Mouse (Mus musculus) hindbrain, embryonic 12.5 days (tissue): Measurements from ENCODE around the gene Ski. TPM values are rescaled to one million over a fixed set of nuclear protein-coding genes. Genes with fewer than 3 reads are reported as not detected.

Experiments
- ATAC-seq: fragments of 200-750 bp; cut with Nextera tagmentation; 2 replicates; pipeline ENCODE4 v1.8.0; 2017; ENCODE audit warnings: moderate TSS enrichment; ENCODE audit not compliant: low FRiP score
- H3K27ac ChIP-seq: fragments of 300-500 bp; sonication (generic); 2 replicates; pipeline ENCODE4 v1.5.1; 2016; ENCODE audit warnings: mild to moderate bottlenecking
- H3K27me3 ChIP-seq: fragments of 300-500 bp; sonication (generic); 2 replicates; pipeline ENCODE4 v1.6.1; 2016; ENCODE audit warnings: mild to moderate bottlenecking
- H3K36me3 ChIP-seq: fragments of 300-500 bp; sonication (generic); 2 replicates; pipeline ENCODE4 v1.6.1; 2016; ENCODE audit warnings: mild to moderate bottlenecking
- H3K4me1 ChIP-seq: fragments of 300-500 bp; sonication (generic); 2 replicates; pipeline ENCODE4 v1.6.1; 2016
- H3K4me2 ChIP-seq: fragments of 300-500 bp; sonication (generic); replicated peaks from 2 replicates; pipeline ENCODE4 v1.6.1; 2016; ENCODE audit warnings: mild to moderate bottlenecking
- H3K4me3 ChIP-seq: fragments of 300-500 bp; sonication (generic); 2 replicates; pipeline ENCODE4 v1.5.1; 2016; ENCODE audit warnings: mild to moderate bottlenecking
- H3K9ac ChIP-seq: fragments of 300-500 bp; sonication (generic); 2 replicates; pipeline ENCODE4 v1.6.1; 2016; ENCODE audit warnings: mild to moderate bottlenecking, moderate library complexity
- H3K9me3 ChIP-seq: fragments of 300-500 bp; sonication (generic); replicated peaks from 2 replicates; pipeline ENCODE4 v1.6.1; 2016; ENCODE audit warnings: mild to moderate bottlenecking
- WGBS: fragments of 180-500 bp; shearing (Covaris S2); methylation state at CpG from one replicate; pipeline ENCODE4 v1.1.7; 2016; 5-methylcytosine and 5-hydroxymethylcytosine counted together
- polyA plus RNA-seq: library from polyadenylated mRNA; unstranded; fragments of >200 nt; fragmentation: Nextera tagmentation; extraction: Ambion mirVana; gene quantifications from 2 replicates; pipeline ENCODE4 v1.2.1, GENCODE M21; 2016

The Ski gene
- polyA plus RNA-seq, 1 experiment from 2014 or later, result 13.5 TPM

DNA sequence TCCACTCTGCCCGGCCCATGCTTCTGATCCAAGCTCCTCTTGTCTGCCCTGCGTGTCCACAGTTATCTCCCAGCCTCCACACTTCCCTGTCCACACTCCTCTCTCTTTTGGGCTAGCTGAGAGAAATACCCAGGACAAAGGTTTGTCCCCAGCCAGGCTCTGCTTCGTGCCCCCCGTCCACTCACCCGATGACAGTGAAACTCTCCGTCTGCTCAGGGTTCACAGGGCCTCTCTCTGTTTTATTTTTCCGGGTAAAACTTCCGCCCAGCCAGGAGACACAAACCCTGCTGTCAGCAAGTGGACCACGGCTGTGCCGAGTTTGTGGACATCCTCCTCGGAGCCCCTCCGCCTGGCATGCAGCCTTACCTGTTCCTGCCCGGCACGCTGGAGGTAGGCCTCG is 94.0 kb downstream of the Ski start:
- no peak for ATAC-seq
- 84% methylated on average over 15 of the region's 15 CpGs for WGBS
- Histone ChIP-seq H3K9me3 (no peaks in the 10 kb centered on the region), H3K4me1 (peaks cover 37% of the 10 kb centered on the region), H3K4me2 (no peak overlapping the region), H3K4me3 (no peak overlapping the region), H3K27me3 (no peaks in the 10 kb centered on the region), H3K9ac (no peak overlapping the region), H3K27ac (no peak overlapping the region), H3K36me3 (no peaks in the 10 kb centered on the region)

DNA sequence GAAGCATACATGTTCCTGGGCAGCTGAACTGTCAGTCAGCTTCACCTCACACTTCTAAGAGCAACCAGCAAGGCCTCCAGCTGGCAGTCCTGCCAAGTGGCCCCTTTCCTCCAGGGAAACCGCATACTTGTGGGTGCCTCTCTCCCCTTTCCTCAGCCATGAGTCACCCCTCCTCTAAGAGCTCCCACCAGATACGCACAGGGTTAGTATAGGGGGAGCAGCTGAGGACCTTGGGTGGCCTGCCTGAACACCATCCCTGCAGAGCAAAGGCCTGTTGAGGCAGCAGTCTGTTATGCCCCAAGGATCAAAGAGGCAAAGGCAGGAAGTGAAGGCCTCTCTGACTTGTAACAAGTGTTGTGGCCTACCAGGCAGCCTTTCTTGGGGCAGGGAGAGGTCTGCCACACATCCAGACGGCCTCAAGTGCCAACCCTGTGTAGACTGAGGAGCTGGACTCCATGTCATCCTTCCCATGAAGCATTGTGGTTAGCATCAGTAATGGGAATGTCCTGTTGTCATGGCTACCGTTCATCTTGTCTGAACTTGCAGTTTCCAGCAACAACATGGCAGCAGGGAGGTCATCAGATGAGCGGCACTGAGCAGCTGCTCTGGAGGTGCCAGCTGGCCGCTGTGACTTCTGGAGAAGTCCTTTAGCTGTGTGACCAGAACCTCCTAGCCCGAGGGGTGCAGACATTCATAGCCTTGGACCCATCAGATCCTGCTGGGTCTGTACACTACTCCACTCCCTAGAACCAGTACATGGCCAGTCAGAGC is 95.6 kb downstream of the Ski start:
- no peak overlapping the region for H3K9ac ChIP-seq
- H3K27me3 ChIP-seq, result no peaks in the 10 kb centered on the region
- H3K27ac ChIP-seq, result no peak overlapping the region
- 65% methylated on average over 7 of the region's 7 CpGs for WGBS
- no peak overlapping the region for H3K4me3 ChIP-seq
- H3K4me2 ChIP-seq, result no peak overlapping the region
- ATAC-seq, result no peak
- H3K9me3 ChIP-seq, result no peaks in the 10 kb centered on the region
- peaks cover 46% of the 10 kb centered on the region for H3K4me1 ChIP-seq
- no peaks in the 10 kb centered on the region for H3K36me3 ChIP-seq

DNA sequence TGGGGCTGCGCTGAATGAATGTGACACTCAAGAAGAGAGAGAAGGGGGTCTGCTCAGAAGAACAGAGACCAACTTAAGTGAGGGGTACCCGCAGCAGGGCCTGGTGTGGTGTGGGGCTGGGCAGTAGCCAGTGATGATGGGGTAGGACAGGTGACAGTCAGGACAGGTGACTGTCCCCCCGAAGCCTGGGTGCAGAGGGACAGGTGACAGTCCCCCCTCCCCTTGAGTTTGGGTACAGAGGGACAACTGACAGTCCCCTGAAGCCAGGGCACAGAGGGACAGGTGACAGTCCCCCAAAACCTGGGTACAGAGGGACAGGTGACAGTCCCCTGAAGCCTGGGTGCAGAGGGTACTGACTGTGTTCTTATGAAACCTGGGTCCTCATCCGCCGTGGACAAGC is 96.2 kb downstream of the Ski start:
- no peak overlapping the region for H3K27ac ChIP-seq
- ATAC-seq, result no peak
- H3K27me3 ChIP-seq, result no peaks in the 10 kb centered on the region
- no peaks in the 10 kb centered on the region for H3K36me3 ChIP-seq
- 87% methylated on average over 5 of the region's 5 CpGs for WGBS
- H3K4me3 ChIP-seq, result no peak overlapping the region
- no peak overlapping the region for H3K9ac ChIP-seq
- H3K9me3 ChIP-seq, result no peaks in the 10 kb centered on the region
- peaks cover 47% of the 10 kb centered on the region for H3K4me1 ChIP-seq
- H3K4me2 ChIP-seq, result no peak overlapping the region

DNA sequence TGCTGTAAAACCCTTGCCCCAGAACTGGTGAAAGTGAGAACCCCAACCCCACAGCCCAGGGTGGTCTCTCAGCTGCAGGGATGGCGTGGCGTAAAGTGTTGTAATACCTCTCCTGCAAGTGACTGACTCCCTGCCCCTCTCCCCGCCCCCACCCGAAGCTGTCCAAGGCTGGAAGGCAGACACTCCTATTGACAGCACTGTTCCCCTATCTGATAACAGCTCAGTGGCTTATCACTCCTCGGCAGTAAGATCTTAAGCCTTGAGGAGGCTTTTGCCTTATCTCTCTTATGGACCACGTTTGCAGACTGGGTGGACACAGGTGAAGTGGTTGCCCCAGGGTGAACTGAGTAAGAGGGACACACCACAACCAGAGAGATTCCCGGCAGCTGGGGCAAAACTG is 97.1 kb downstream of the Ski start:
- no peaks in the 10 kb centered on the region for H3K36me3 ChIP-seq
- no peak overlapping the region for H3K4me2 ChIP-seq
- H3K4me1 ChIP-seq, result peaks cover 48% of the 10 kb centered on the region
- ATAC-seq, result no peak
- no peaks in the 10 kb centered on the region for H3K27me3 ChIP-seq
- H3K9ac ChIP-seq, result no peak overlapping the region
- H3K27ac ChIP-seq, result no peak overlapping the region
- H3K4me3 ChIP-seq, result no peak overlapping the region
- WGBS, result 62% methylated on average over 7 of the region's 7 CpGs
- H3K9me3 ChIP-seq, result no peaks in the 10 kb centered on the region

DNA sequence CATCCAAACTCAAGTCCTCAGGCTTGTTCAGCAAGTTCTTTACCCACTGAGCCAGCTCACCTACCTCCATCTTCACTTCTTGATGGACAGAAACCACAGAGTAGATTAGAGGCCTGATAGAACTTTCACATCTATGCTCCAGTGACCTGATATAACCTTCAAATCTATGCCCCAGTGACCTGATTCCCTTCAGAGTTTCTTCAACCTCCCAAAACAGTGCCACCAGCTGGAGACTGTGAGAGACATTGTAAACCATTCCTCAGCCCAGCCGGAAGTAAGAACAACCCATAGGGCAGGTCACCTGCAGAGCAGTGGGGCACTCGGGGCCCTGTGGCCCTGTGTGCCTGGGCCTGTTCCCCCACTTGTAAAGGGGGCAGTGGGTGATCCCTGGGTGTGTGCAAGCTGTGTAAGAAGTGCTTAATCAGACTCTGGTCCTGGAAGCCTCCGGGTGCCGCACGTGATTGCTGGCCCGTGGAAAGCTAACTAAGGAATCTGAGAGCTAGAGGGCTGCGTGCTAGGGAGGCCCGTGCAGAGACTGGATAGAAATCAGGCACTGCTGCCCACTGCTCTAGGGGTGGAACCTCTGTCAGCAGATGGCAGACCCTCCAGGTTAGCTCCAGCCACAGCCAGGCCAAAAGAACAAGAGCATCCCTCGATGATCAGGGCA is 98.4 kb downstream of the Ski start:
- no peak overlapping the region for H3K9ac ChIP-seq
- WGBS, result 77% methylated on average over 9 of the region's 9 CpGs
- H3K4me1 ChIP-seq, result peaks cover 43% of the 10 kb centered on the region
- no peaks in the 10 kb centered on the region for H3K36me3 ChIP-seq
- H3K27me3 ChIP-seq, result no peaks in the 10 kb centered on the region
- H3K9me3 ChIP-seq, result no peaks in the 10 kb centered on the region
- no peak overlapping the region for H3K27ac ChIP-seq
- ATAC-seq, result no peak
- no peak overlapping the region for H3K4me3 ChIP-seq
- H3K4me2 ChIP-seq, result no peak overlapping the region

DNA sequence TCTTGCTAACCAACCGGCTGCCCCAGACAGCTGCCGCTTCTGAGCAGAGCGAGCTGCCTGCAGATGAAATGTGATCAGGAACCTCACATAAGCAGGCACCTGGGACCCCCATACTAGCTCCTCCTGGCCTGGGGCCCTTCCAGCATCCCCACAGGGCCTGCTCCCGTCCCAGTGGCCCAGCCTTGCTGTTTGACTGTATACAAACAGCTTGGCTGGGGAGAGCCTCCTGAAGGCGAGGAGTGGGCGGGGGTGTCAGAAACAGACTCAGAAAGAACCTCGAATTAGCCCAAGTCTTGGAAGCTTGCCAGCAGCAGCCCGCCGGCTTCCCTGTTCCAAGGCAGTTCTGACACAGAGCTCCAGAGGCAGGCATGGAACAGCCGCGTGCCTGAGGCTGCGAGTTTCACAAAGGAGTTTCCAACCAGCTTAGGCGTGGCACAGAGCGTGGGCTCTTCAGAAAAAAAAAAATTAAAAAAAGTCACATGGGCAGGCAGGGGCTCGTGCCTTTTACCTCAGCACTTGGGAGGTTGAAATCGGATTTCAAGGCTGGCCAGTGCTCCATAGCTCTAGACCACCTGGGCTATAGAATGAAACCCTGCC is 99.8 kb downstream of the Ski start:
- H3K27me3 ChIP-seq, result no peaks in the 10 kb centered on the region
- peak; percentile 65 for ATAC-seq
- peaks cover 47% of the 10 kb centered on the region for H3K4me1 ChIP-seq
- H3K4me2 ChIP-seq, result 0 out of 2 replicates have a peak overlapping the region, but pooled peaks have one; percentile 13
- H3K9me3 ChIP-seq, result no peaks in the 10 kb centered on the region
- H3K4me3 ChIP-seq, result no peak overlapping the region
- peak overlapping the region; percentile 84 for H3K27ac ChIP-seq
- H3K36me3 ChIP-seq, result no peaks in the 10 kb centered on the region
- H3K9ac ChIP-seq, result peak overlapping the region; percentile 23; the same call in 1 of the 2 replicates
- 28% methylated on average over 16 of the region's 16 CpGs for WGBS

DNA sequence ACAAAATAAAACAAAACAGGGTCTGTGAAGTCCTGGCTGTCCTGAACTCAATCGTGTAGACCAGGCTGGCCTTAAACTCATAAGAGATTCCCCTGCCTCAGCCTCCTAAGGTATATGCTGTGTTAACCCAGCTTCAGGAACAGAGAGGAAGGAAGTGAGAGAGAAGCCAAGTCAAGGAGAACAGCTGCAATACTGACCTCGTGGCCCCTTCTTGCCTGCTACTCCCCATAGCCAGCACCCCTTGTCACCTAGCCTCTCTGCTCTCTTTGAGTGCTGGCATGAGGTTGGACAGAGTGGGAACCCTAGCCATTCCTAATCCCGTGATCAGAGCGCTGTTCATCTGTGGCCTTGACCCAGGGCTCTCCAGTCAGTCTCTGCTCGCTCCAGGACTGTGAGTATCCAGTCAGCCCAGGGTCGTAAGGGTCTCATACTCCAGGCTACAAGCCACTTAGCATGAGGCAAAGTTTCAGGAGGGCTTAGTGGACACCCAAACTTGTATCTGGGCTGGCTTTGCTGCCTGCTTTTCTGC is 100.4 kb downstream of the Ski start:
- Histone ChIP-seq H3K36me3 (no peaks in the 10 kb centered on the region), H3K9ac (peak overlapping the region; percentile 23; the same call in 1 of the 2 replicates), H3K4me1 (peaks cover 46% of the 10 kb centered on the region), H3K4me2 (no peak overlapping the region), H3K27me3 (no peaks in the 10 kb centered on the region), H3K9me3 (no peaks in the 10 kb centered on the region), H3K27ac (peak overlapping the region; percentile 84), H3K4me3 (no peak overlapping the region)
- 87% methylated on average over 6 of the region's 6 CpGs for WGBS
- 0 out of 2 replicates have a peak, but pooled peaks have one; percentile 4 for ATAC-seq

DNA sequence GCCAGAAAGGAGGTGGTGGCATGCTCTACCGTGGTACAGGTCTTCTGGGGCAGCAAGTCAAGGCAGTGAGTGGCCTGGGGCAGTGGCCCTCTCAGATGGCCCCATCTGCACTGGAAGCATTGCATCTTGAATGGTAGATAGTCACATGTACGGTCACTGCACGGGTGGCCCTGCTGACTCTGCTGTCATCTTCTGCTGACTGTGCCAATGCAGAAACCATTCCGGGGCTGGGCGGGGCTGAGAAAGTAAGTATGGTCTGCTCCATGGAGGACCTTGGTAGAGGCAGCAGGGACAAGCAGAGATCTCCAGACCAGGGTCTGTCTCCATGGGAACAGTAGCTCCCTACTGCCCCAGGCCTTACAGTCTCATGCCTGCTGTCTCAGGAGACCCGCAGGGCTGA is 101.2 kb downstream of the Ski start:
- peaks cover 44% of the 10 kb centered on the region for H3K4me1 ChIP-seq
- no peak for ATAC-seq
- H3K9me3 ChIP-seq, result no peaks in the 10 kb centered on the region
- WGBS, result 87% methylated on average over 6 of the region's 6 CpGs
- no peak overlapping the region for H3K9ac ChIP-seq
- no peaks in the 10 kb centered on the region for H3K36me3 ChIP-seq
- H3K4me3 ChIP-seq, result no peak overlapping the region
- no peak overlapping the region for H3K27ac ChIP-seq
- no peak overlapping the region for H3K4me2 ChIP-seq
- H3K27me3 ChIP-seq, result no peaks in the 10 kb centered on the region

DNA sequence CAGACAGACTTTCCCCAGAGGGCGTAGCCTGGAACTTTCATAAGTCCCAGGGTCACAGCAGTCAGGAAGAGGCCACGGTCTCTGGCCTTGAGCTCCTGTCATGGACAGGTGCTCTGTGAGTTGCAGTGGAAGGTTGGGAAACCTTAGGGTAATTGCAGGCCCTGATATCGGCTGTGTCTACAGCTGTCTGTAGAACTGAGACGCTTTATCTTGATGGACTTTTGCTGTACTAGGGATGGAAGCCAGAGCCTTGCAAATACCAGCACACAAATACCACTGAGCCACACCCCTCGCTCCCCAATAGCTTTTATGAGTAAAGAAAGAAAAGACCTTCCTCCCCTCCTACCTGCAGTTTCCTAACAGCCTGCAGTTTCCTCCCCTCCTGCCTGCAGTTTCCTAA is 101.8 kb downstream of the Ski start:
- Histone ChIP-seq H3K9ac (no peak overlapping the region), H3K36me3 (no peaks in the 10 kb centered on the region), H3K4me1 (peaks cover 44% of the 10 kb centered on the region), H3K9me3 (no peaks in the 10 kb centered on the region), H3K27me3 (no peaks in the 10 kb centered on the region), H3K4me2 (no peak overlapping the region), H3K4me3 (no peak overlapping the region), H3K27ac (no peak overlapping the region)
- WGBS, result 81% methylated on average over 5 of the region's 5 CpGs
- ATAC-seq, result no peak

DNA sequence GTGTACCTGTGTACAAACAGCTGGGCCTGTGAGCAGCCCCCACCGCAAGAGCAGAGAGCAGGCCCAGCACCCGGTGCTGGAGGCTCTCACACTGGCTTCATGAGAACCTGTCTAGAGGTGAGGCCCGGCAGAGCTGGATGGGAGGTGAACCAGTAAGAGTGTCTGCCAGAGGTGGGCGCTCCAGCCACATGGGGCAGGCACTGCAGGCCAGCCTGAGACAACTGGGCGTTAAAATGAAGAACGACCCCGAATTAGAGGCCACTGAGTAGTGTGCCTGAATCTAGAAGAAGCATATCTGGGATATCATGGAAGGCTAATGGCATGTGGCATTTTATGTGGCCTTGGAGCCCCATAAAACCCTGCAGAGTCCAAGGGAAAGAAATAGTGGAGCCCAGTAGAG is 102.4 kb downstream of the Ski start:
- Histone ChIP-seq H3K36me3 (no peaks in the 10 kb centered on the region), H3K4me1 (peaks cover 44% of the 10 kb centered on the region), H3K9me3 (no peaks in the 10 kb centered on the region), H3K4me2 (no peak overlapping the region), H3K27me3 (no peaks in the 10 kb centered on the region), H3K9ac (no peak overlapping the region), H3K4me3 (no peak overlapping the region), H3K27ac (no peak overlapping the region)
- ATAC-seq, result no peak
- 84% methylated on average over 7 of the region's 7 CpGs for WGBS

DNA sequence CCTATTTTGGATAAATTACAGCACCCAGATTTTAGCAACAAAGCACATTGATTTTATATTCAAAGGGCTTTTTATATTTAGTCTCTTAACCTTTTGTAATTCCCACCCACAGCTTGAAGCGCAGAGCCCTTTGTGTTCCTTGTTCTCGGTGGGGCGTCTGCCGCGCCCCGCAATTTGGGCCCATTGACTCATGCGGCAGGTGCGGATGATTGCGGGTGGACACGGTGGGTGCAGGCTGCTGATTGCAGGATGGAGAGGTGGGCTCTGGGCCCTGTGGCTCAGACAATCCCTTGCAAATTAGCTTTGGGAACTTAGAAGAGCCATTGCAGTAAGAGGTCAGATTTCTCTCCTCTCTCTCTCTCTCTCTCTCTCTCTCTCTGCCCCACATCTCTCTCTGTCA is 104.1 kb downstream of the Ski start:
- Histone ChIP-seq H3K4me2 (no peak overlapping the region), H3K4me1 (peaks cover 39% of the 10 kb centered on the region), H3K27me3 (no peaks in the 10 kb centered on the region), H3K9me3 (no peaks in the 10 kb centered on the region), H3K4me3 (no peak overlapping the region), H3K9ac (no peak overlapping the region), H3K27ac (no peak overlapping the region), H3K36me3 (no peaks in the 10 kb centered on the region)
- whole genome bisulfite sequencing, result 65% methylated on average over 10 of the region's 10 CpGs
- ATAC-seq, result no peak

DNA sequence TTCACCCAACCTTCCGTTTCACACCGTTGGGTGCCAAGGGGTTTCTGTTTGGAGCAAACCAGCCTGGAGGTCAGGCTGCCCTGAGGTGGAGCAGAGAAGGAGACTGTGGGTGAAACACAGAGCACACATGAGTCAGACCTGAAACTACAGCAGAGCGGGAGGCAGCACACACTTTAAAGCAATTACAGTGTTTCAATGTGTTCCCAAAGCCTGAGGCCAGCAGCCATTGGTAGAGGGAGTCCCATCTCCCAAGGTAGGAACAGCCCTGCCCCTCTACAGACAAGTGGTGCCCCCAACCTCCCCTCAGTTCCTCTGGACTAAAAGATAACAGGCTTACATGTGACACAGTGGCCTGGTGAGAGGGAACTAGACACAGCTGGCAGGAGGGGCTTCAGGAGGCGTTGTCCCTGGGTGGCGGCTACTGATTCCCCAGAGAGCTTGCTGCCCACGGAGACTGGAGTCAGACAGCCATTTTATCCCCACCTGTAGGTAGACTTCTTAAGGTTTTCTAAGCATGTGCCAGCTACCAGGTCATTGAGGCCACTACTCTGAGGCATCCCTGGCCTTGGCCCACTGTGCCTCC is 104.9 kb downstream of the Ski start:
- H3K4me3 ChIP-seq, result no peak overlapping the region
- H3K4me1 ChIP-seq, result peaks cover 32% of the 10 kb centered on the region
- no peak overlapping the region for H3K9ac ChIP-seq
- WGBS, result 77% methylated on average over 6 of the region's 6 CpGs
- H3K27ac ChIP-seq, result no peak overlapping the region
- H3K9me3 ChIP-seq, result no peaks in the 10 kb centered on the region
- H3K36me3 ChIP-seq, result no peaks in the 10 kb centered on the region
- H3K27me3 ChIP-seq, result no peaks in the 10 kb centered on the region
- no peak for ATAC-seq
- no peak overlapping the region for H3K4me2 ChIP-seq
